Mouse (Mus musculus): Measurements from ENCODE around the gene Try10. TPM values are rescaled to one million over a fixed set of nuclear protein-coding genes. Genes with fewer than 3 reads are reported as not detected.

Try10 gene
- 0.56 TPM for polyA plus RNA-seq (2017; shearing (Covaris generic))

GRCm38 (mm10) chr6:41353932-41354331 lies at the start of gene Try10:
Gene Try10, plus strand, starts transcription at chr6:41354105.

GRCm38 (mm10) chr6:41316741-41317140 lies 37.2 kb upstream of the Try10 start, which contains the start of gene Try5:
Gene Try5, minus strand, starts transcription at chr6:41316841.

GRCm38 (mm10) chr6:41377578-41377977 lies 23.7 kb downstream of the Try10 start, which contains the start of gene Prss3:
Gene Prss3, minus strand, starts transcription at chr6:41377678.

GRCm38 (mm10) chr6:41392056-41392455 lies 38.2 kb downstream of the Try10 start, which contains the start of gene Gm5771:
Gene Gm5771, plus strand, starts transcription at chr6:41392356.

Other genes starting within 250 kb of the Try10 start
- not detected for gene Try4, start 51.8 kb upstream of the Try10 start, polyA plus RNA-seq (2017; shearing (Covaris generic))
- gene Try5, start 37.3 kb upstream of the Try10 start, polyA plus RNA-seq (2017; shearing (Covaris generic)), result 0.47 TPM
- gene Prss3, start 23.6 kb downstream of the Try10 start, polyA plus RNA-seq (2017; shearing (Covaris generic)), result not detected
- not detected for gene Gm5771, start 38.3 kb downstream of the Try10 start, polyA plus RNA-seq (2017; shearing (Covaris generic))
- not detected for gene Gm10334, start 92.0 kb downstream of the Try10 start, polyA plus RNA-seq (2017; shearing (Covaris generic))
- not detected for gene Prss1, start 104.8 kb downstream of the Try10 start, polyA plus RNA-seq (2017; shearing (Covaris generic))
- gene Prss2, start 167.7 kb downstream of the Try10 start, polyA plus RNA-seq (2017; shearing (Covaris generic)), result 2.7 TPM

All from CD4-positive, CD25-positive, alpha-beta regulatory T cell, adult 9 weeks (primary cell).